Mouse (Mus musculus) lung, postnatal 4 days (tissue): ENCODE measurements at regions not wholly inside any gene's neighbourhood (a gene's known extent, or its start where the extent isn't known, plus 50 kb on each side); places are given as distances from the start of the nearest gene placed in this dataset.

Experiments
- DNase-seq, 2 experiments: peaks; one replicate each; pipeline ENCODE4 v3.0.0; 2021

GRCm38 (mm10) chr16:76183105-76183504, 161.0 kb upstream of the Samsn1 start:
- DNase-seq: no peak

GRCm38 (mm10) chr16:76181596-76181995, 159.5 kb upstream of the Samsn1 start:
- DNase-seq: no peak

- DNase-seq: no peak
Observed at GRCm38 (mm10) chr16:76167651-76168050, 145.6 kb upstream of the Samsn1 start.

- no peak for DNase-seq
Observed at GRCm38 (mm10) chr16:76160879-76161278, 138.8 kb upstream of the Samsn1 start.

GRCm38 (mm10) chr16:76158585-76158984, 136.5 kb upstream of the Samsn1 start:
- no peak for DNase-seq

DNA sequence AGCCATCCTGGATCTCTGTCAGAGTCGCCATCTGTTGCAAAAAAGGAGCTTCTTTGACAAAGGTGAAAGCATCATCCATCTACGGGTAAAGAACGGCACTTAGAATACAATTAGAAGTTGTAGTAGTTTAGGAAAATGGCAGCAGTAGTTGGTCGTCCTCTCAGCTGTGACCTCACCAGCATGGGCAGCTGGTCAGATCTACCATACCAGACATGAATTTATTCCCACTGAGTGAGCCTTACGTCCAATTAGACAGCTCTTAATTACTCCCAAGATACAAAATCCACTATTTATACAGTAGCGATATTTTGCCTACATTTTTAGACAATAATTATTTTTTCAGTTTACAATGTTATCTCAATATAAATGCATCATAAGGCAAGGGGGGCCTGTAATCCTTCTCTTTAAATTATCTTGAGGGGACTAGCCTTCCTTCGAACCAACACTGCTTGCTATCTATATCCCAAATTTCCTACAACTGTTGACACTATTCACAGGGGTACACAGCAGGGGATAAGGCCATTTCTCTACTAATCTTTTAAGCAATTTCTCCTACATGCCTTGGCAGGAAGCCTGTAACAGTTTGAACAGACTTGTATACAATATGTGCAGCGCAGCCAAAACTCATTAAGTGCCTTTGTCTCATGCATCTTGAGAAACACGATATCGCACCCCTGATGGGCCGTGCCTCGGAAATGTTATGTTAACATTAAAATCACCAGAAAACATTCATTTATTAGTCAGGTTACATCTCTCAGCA, 131.9 kb upstream of the Samsn1 start:
- DNase-seq: peak; percentile 14 to 30

GRCm38 (mm10) chr16:76149581-76149980, 127.5 kb upstream of the Samsn1 start:
- no peak for DNase-seq

DNA sequence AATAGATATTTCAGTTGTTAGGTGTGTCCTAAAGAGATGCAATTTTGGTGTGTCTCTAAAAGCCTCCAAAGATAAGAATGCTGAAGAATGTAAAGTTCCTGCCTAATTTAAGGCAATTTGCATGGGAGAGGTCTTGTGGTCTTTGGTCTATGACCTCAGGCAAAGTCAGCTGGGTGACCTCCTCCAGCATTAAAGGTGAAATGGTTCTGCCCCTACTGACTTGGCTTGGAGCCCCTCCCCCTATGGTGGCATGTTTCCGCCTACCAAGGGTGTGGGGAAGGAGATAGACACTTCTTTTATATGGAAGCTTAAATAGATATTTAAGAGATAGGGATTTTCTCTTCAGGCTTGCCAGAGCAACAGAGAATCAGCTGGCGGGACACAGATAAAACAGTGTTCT, 111.8 kb upstream of the Samsn1 start:
- DNase-seq: no peak

- DNase-seq: no peak
Observed at GRCm38 (mm10) chr16:76130486-76130885, 108.4 kb upstream of the Samsn1 start.

GRCm38 (mm10) chr16:76129982-76130381, 107.9 kb upstream of the Samsn1 start:
- peak in 1 of 2 experiments; percentile 50 for DNase-seq

- no peak for DNase-seq
Observed at GRCm38 (mm10) chr16:76123021-76123384, 100.9 kb upstream of the Samsn1 start.

- DNase-seq: no peak
Observed at GRCm38 (mm10) chr16:76122172-76123020, 100.3 kb upstream of the Samsn1 start.

- DNase-seq: no peak
Observed at GRCm38 (mm10) chr16:76120712-76121111, 98.6 kb upstream of the Samsn1 start.

GRCm38 (mm10) chr16:76110383-76110782, 88.3 kb upstream of the Samsn1 start:
- no peak for DNase-seq

GRCm38 (mm10) chr16:76108464-76108863, 86.4 kb upstream of the Samsn1 start:
- DNase-seq: no peak

- no peak for DNase-seq
Observed at GRCm38 (mm10) chr16:76104673-76105072, 82.6 kb upstream of the Samsn1 start.

GRCm38 (mm10) chr16:76101773-76102172, 79.7 kb upstream of the Samsn1 start:
- DNase-seq: no peak

- no peak for DNase-seq
Observed at GRCm38 (mm10) chr16:76097808-76098207, 75.7 kb upstream of the Samsn1 start.

DNA sequence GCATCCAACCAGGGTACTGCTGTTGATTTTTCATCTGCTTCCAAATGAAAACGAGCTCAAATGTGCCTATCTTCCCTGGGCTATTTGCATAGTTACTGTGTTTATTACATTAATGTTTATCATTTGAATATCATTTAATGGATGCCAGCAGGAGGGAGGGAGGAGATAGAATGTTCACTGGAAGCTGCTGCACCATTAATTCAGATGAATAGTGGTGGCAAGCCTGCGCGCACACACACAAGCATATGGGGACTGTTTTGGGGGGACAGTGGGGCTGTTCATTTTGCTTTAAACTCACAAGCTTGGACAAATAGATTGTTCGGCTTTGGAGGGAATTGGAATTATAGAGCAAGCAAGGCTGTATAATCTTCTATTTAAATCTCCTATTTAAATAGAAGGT, 74.3 kb upstream of the Samsn1 start:
- DNase-seq: no peak

DNA sequence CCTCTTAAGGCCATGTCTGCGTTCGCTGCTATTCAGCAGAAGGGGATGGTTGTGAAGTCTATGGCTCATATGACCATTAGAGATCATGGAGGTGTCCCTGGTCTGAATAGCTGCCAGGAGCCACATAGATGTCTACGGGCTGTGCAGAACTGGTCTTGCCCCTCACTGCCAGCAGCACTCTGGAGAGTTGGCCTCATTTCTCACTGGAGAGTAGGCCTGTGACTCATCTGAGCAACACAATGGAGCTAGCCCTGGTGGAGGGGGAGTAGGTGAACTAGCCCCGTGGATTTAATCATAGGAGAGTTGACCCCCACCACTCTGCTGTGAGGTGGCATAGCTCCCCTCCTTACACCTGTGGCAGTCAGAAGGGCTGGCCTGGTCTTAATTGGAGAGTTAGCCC, 63.3 kb upstream of the Samsn1 start:
- no peak for DNase-seq

GRCm38 (mm10) chr16:76082465-76082864, 60.4 kb upstream of the Samsn1 start:
- DNase-seq: no peak

DNA sequence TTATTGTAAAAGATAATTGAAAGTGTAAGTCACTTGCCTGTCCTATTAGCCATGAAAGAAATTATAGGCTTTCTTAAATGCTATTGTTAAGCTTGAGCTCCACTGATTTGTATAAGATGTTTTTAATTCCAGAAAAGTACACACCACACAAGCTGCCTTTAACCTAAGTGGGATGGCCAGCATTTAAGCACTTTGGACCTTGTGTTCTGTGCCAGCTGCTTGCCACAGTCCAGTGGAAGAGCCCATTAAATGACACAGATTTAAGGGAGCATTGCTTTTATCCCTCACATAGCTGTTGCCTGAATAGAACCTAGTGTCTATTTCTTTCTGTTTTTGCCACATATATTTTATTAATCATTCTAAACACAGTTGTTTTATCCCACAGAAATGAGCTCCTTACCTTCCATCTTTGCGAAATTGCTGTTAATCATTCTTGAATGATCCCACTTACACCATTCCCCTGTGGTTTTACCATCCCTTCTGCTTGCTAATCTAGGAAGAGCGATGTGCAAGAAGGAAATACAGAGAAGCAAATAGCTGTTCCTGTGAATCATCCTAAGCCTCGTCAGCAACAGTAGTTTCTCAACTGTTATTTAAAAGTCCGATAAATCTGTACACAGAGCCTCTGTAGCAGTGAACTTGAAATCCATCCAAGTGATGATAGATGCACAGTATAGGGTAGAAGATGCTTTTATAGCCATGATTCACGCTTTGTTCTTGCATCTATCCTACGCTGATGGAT, 57.9 kb upstream of the Samsn1 start:
- no peak for DNase-seq

DNA sequence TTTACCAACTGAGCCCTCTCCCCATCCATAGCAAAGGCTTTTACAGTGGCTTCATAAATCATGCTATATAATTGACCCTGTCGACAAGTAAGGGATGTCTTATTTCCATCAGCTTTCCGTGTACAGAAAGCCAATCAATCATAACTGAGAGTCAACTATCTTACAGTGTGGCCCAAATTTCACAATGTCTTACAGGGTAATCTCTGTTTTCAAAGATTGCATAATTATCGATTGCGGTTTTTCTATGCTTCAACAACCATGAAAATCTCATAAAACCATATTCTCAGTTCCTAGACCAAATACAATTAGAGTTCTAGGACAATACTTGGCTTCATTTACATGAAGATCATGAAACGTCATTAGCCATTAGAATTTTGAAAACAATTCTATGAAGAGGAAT, 56.1 kb upstream of the Samsn1 start:
- DNase-seq: no peak

DNA sequence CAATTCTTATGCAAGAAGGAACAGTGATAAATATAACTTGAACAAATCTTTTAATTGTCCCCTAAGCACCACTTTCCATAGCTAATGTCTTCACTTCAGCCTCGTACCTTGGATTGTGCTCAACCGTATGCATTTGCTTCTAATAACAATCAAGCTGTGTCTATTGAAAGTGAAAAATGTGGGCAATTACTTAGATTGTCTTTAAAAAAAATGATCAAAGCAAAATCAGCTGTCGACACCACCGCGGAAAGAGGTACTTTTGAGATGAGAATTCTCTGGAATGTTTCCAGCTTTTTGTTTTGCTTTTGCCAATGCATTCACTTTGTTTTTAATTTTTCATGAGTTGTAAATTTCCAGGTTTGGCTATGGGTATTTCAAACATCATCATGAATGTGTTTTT, 54.1 kb upstream of the Samsn1 start:
- no peak for DNase-seq
